Mouse (Mus musculus): ENCODE data around the gene Gm13288. TPM values are rescaled to one million over a fixed set of nuclear protein-coding genes. Genes with fewer than 3 reads are reported as not detected.

Gene Gm13288
- polyA plus RNA-seq, 1 experiment: not detected

Other genes with a start within 250 kb of the Gm13288 start
- gene Ifna15, start 247.3 kb upstream of the Gm13288 start, polyA plus RNA-seq (2012; rRNA removed): not detected in 2 replicates
- not detected in 2 replicates for gene Ifna14, start 233.7 kb upstream of the Gm13288 start, polyA plus RNA-seq (2012; rRNA removed)
- not detected in 2 replicates for gene Ifna9, start 213.1 kb upstream of the Gm13288 start, polyA plus RNA-seq (2012; rRNA removed)
- not detected in 2 replicates for gene Ifna12, start 202.2 kb upstream of the Gm13288 start, polyA plus RNA-seq (2012; rRNA removed)
- gene C87499, start 171.1 kb upstream of the Gm13288 start, polyA plus RNA-seq (2012; rRNA removed): not detected in 2 replicates
- gene Ifna13, start 161.1 kb upstream of the Gm13288 start, polyA plus RNA-seq (2012; rRNA removed): not detected in 2 replicates
- not detected in 2 replicates for gene Ifna16, start 128.6 kb upstream of the Gm13288 start, polyA plus RNA-seq (2012; rRNA removed)
- gene Ifna2, start 121.6 kb upstream of the Gm13288 start, polyA plus RNA-seq (2012; rRNA removed): not detected in 2 replicates
- gene Ifnab, start 114.2 kb upstream of the Gm13288 start, polyA plus RNA-seq (2012; rRNA removed): not detected in 2 replicates
- gene Gm26566, start 83.7 kb upstream of the Gm13288 start, polyA plus RNA-seq (2012; rRNA removed): 0.15 and 0.21 TPM in 2 replicates
- gene Klhl9, start 83.1 kb upstream of the Gm13288 start, polyA plus RNA-seq (2012; rRNA removed): 7.2 and 12.3 TPM in 2 replicates
- gene Gm13271, start 50.7 kb upstream of the Gm13288 start, polyA plus RNA-seq (2012; rRNA removed): not detected in 2 replicates
- gene Gm13283, start 45.4 kb upstream of the Gm13288 start, polyA plus RNA-seq (2012; rRNA removed): not detected in 2 replicates
- not detected in 2 replicates for gene Gm13290, start 31.7 kb upstream of the Gm13288 start, polyA plus RNA-seq (2012; rRNA removed)
- not detected in 2 replicates for gene Gm13289, start 28.6 kb upstream of the Gm13288 start, polyA plus RNA-seq (2012; rRNA removed)
- not detected in 2 replicates for gene Gm13272, start 25.7 kb upstream of the Gm13288 start, polyA plus RNA-seq (2012; rRNA removed)
- gene Ifnz, start 23.4 kb upstream of the Gm13288 start, polyA plus RNA-seq (2012; rRNA removed): not detected in 2 replicates
- not detected in 2 replicates for gene Gm13276, start 19.8 kb upstream of the Gm13288 start, polyA plus RNA-seq (2012; rRNA removed)
- gene Gm13277, start 16.9 kb upstream of the Gm13288 start, polyA plus RNA-seq (2012; rRNA removed): not detected in 2 replicates
- gene Gm13278, start 14.0 kb upstream of the Gm13288 start, polyA plus RNA-seq (2012; rRNA removed): not detected in 2 replicates
- not detected in 2 replicates for gene Gm13275, start 11.0 kb upstream of the Gm13288 start, polyA plus RNA-seq (2012; rRNA removed)
- not detected in 2 replicates for gene Gm13279, start 8.1 kb upstream of the Gm13288 start, polyA plus RNA-seq (2012; rRNA removed)
- not detected in 2 replicates for gene Gm13285, start 5.9 kb upstream of the Gm13288 start, polyA plus RNA-seq (2012; rRNA removed)
- gene Gm13287, start 2.3 kb upstream of the Gm13288 start, polyA plus RNA-seq (2012; rRNA removed): not detected in 2 replicates
- gene Ifna7, start 10.7 kb downstream of the Gm13288 start, polyA plus RNA-seq (2012; rRNA removed): not detected in 2 replicates
- not detected in 2 replicates for gene Ifna11, start 14.4 kb downstream of the Gm13288 start, polyA plus RNA-seq (2012; rRNA removed)
- not detected in 2 replicates for gene Ifna6, start 21.9 kb downstream of the Gm13288 start, polyA plus RNA-seq (2012; rRNA removed)
- gene Ifna5, start 30.0 kb downstream of the Gm13288 start, polyA plus RNA-seq (2012; rRNA removed): not detected in 2 replicates
- not detected in 2 replicates for gene Ifna4, start 36.3 kb downstream of the Gm13288 start, polyA plus RNA-seq (2012; rRNA removed)
- not detected in 2 replicates for gene Ifna1, start 44.6 kb downstream of the Gm13288 start, polyA plus RNA-seq (2012; rRNA removed)
- gene Ifne, start 74.7 kb downstream of the Gm13288 start, polyA plus RNA-seq (2012; rRNA removed): not detected in 2 replicates